8 mouse cellular contexts compared by ENCODE assay signal in the genomic region with DNA sequence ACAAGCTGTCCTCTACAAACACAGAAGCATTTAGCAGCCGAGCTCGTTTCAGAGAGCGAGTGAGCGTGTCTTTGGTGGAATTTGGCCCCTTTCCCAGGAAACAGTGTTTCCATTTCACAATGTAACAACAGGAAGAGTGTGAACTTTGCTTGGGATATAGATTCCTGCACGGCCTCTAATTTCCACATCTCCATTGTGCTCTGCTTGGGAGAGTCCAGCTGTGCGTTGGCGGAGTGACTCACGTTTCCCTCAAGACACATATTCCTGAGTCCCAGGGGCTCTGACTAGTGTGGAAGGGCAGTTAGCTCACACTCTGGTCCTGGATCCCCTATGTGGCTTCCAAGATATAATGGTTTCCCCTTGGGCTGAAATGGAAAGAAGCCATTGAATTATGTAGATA. TPM values are rescaled to one million over a fixed set of nuclear protein-coding genes. Genes with fewer than 3 reads are reported as not detected.
A peak's percentile ranks its signal among the peaks of the same experiment; 100 is the strongest.
DNase-seq lines count a peak whose midpoint lies in the region; ATAC-seq and TF ChIP-seq lines count a peak whose summit lies in the region.

No protein-coding gene starts in this region.

- TF ChIP-seq CTCF in intestine, postnatal 0 days (IDR thresholded peaks at IDR 0.05; ENCODE audit: low read depth) = no peak

- peak overlapping the region; percentile 14; the same call in 1 of the 2 replicates for H3K27ac ChIP-seq in hindbrain, embryonic 14.5 days
- no peak overlapping the region for H3K27ac ChIP-seq in hindbrain, embryonic 13.5 days
- H3K27ac ChIP-seq in embryonic facial prominence, embryonic 15.5 days (replicated peaks) = peak overlapping the region; percentile 72
- H3K27ac ChIP-seq in intestine, postnatal 0 days (ENCODE audit: low read depth, low read length) = peak overlapping the region; percentile 54

- H3K27me3 ChIP-seq in hindbrain, embryonic 14.5 days (ENCODE audit: control insufficient read depth, insufficient read depth, low read length) = 0 out of 2 replicates have a peak, but pooled peaks cover 5% of the 10 kb centered on the region
- H3K27me3 ChIP-seq in hindbrain, embryonic 13.5 days = peaks cover 26% of the 10 kb centered on the region
- H3K27me3 ChIP-seq in embryonic facial prominence, embryonic 15.5 days = peaks cover 9% of the 10 kb centered on the region
- H3K27me3 ChIP-seq in intestine, postnatal 0 days (replicated peaks; ENCODE audit: control insufficient read depth, insufficient read depth, low read length) = no peaks in the 10 kb centered on the region

- DNase-seq in hindbrain, embryonic 14.5 days (ENCODE audit: low spot score) = peak; percentile 53
- peak; percentile 67 for DNase-seq in lung, postnatal 14 days
- no peak for DNase-seq in cerebellum, postnatal 4 days (ENCODE audit: low spot score in 2 of 2)
- no peak for DNase-seq in layer of hippocampus, postnatal 14 days (ENCODE audit: low spot score in 2 of 2)
- DNase-seq in right cerebral cortex, postnatal 4 days = no peak

- H3K4me3 ChIP-seq in hindbrain, embryonic 14.5 days (replicated peaks; ENCODE audit: low read length) = no peak overlapping the region
- H3K4me3 ChIP-seq in hindbrain, embryonic 13.5 days = no peak overlapping the region
- no peak overlapping the region for H3K4me3 ChIP-seq in embryonic facial prominence, embryonic 15.5 days (replicated peaks)
- no peak overlapping the region for H3K4me3 ChIP-seq in intestine, postnatal 0 days (ENCODE audit: low read depth, low read length)

- H3K9me3 ChIP-seq in hindbrain, embryonic 14.5 days (ENCODE audit: control insufficient read depth, low read length) = no peaks in the 10 kb centered on the region
- no peaks in the 10 kb centered on the region for H3K9me3 ChIP-seq in hindbrain, embryonic 13.5 days
- H3K9me3 ChIP-seq in embryonic facial prominence, embryonic 15.5 days (replicated peaks) = no peaks in the 10 kb centered on the region
- H3K9me3 ChIP-seq in intestine, postnatal 0 days (ENCODE audit: control insufficient read depth) = no peaks in the 10 kb centered on the region

- no peaks in the 10 kb centered on the region for H3K4me1 ChIP-seq in hindbrain, embryonic 14.5 days (replicated peaks; ENCODE audit: control insufficient read depth, insufficient read depth, low read length)
- H3K4me1 ChIP-seq in hindbrain, embryonic 13.5 days (replicated peaks) = peaks cover 7% of the 10 kb centered on the region
- H3K4me1 ChIP-seq in embryonic facial prominence, embryonic 15.5 days = peaks cover 25% of the 10 kb centered on the region; the same call in 1 of the 2 replicates
- H3K4me1 ChIP-seq in intestine, postnatal 0 days (replicated peaks; ENCODE audit: control insufficient read depth, insufficient read depth, low read length) = no peaks in the 10 kb centered on the region

- no peak for ATAC-seq in hindbrain, embryonic 14.5 days (ENCODE audit: low FRiP score)
- no peak for ATAC-seq in hindbrain, embryonic 13.5 days (ENCODE audit: low FRiP score)
- peak; percentile 69 for ATAC-seq in embryonic facial prominence, embryonic 15.5 days (ENCODE audit: insufficient number of reproducible peaks, low FRiP score, low TSS enrichment, low read depth)
- ATAC-seq in intestine, postnatal 0 days = peak; percentile 63

- 62% methylated on average over 8 of the region's 8 CpGs for WGBS in hindbrain, embryonic 14.5 days
- 63% methylated on average over 8 of the region's 8 CpGs for WGBS in hindbrain, embryonic 13.5 days
- WGBS in embryonic facial prominence, embryonic 15.5 days = 35% methylated on average over 8 of the region's 8 CpGs
- WGBS in intestine, postnatal 0 days = 14% methylated on average over 8 of the region's 8 CpGs

- H3K4me2 ChIP-seq in hindbrain, embryonic 14.5 days (replicated peaks) = no peak overlapping the region
- no peak overlapping the region for H3K4me2 ChIP-seq in hindbrain, embryonic 13.5 days
- no peak overlapping the region for H3K4me2 ChIP-seq in embryonic facial prominence, embryonic 15.5 days (replicated peaks)
- peak overlapping the region; percentile 1; the same call in 1 of the 2 replicates for H3K4me2 ChIP-seq in intestine, postnatal 0 days (replicated peaks; ENCODE audit: low read depth)

- H3K36me3 ChIP-seq in hindbrain, embryonic 14.5 days (replicated peaks; ENCODE audit: control insufficient read depth, insufficient read depth) = no peaks in the 10 kb centered on the region
- H3K36me3 ChIP-seq in hindbrain, embryonic 13.5 days = no peaks in the 10 kb centered on the region
- H3K36me3 ChIP-seq in embryonic facial prominence, embryonic 15.5 days = no peaks in the 10 kb centered on the region
- no peaks in the 10 kb centered on the region for H3K36me3 ChIP-seq in intestine, postnatal 0 days (ENCODE audit: control insufficient read depth, insufficient read depth)

- H3K9ac ChIP-seq in hindbrain, embryonic 14.5 days = no peak overlapping the region
- no peak overlapping the region for H3K9ac ChIP-seq in hindbrain, embryonic 13.5 days
- no peak overlapping the region for H3K9ac ChIP-seq in embryonic facial prominence, embryonic 15.5 days
- no peak overlapping the region for H3K9ac ChIP-seq in intestine, postnatal 0 days (ENCODE audit: low read depth, low read length)

RNA-seq across cellular contexts. Expression of gene Cavin1, which starts 9.2 kb away (rescaled TPM):
- 20.1 and 21.1 TPM in 2 replicates for polyA plus RNA-seq in hindbrain, embryonic 14.5 days (2014; fragmentation: Nextera tagmentation; extraction: Ambion mirVana)
- 42.0 and 43.9 TPM in 2 replicates for polyA plus RNA-seq in hindbrain, embryonic 13.5 days (2015; fragmentation: Nextera tagmentation; extraction: Ambion mirVana)
- 330 and 343 TPM in 2 replicates for polyA plus RNA-seq in embryonic facial prominence, embryonic 15.5 days (2015; fragmentation: Nextera tagmentation; extraction: Ambion mirVana)
- 191 and 207 TPM in 2 replicates for polyA plus RNA-seq in intestine, postnatal 0 days (2015; fragmentation: Nextera tagmentation; extraction: Ambion mirVana)
- 10 to 100 TPM; 16.3 to 21.5 TPM for total RNA-seq in layer of hippocampus, postnatal 14 days (2021)

RNA-seq across cellular contexts. Expression of gene Atp6v0a1, which starts 29.4 kb away (rescaled TPM):
- 143 and 152 TPM in 2 replicates for polyA plus RNA-seq in hindbrain, embryonic 14.5 days (2014; fragmentation: Nextera tagmentation; extraction: Ambion mirVana)
- polyA plus RNA-seq in hindbrain, embryonic 13.5 days (2015; fragmentation: Nextera tagmentation; extraction: Ambion mirVana) = 108 and 110 TPM in 2 replicates
- polyA plus RNA-seq in embryonic facial prominence, embryonic 15.5 days (2015; fragmentation: Nextera tagmentation; extraction: Ambion mirVana) = 36.8 and 40.3 TPM in 2 replicates
- 62.1 and 67.2 TPM in 2 replicates for polyA plus RNA-seq in intestine, postnatal 0 days (2015; fragmentation: Nextera tagmentation; extraction: Ambion mirVana)
- 100 to 1,000 TPM; 451 to 457 TPM for total RNA-seq in layer of hippocampus, postnatal 14 days (2021)

RNA-seq across cellular contexts. Expression of gene Stat3, which starts 40.5 kb away (rescaled TPM):
- polyA plus RNA-seq in hindbrain, embryonic 14.5 days (2014; fragmentation: Nextera tagmentation; extraction: Ambion mirVana) = 49.1 and 50.6 TPM in 2 replicates
- 51.5 and 53.3 TPM in 2 replicates for polyA plus RNA-seq in hindbrain, embryonic 13.5 days (2015; fragmentation: Nextera tagmentation; extraction: Ambion mirVana)
- 75.6 and 79.3 TPM in 2 replicates for polyA plus RNA-seq in embryonic facial prominence, embryonic 15.5 days (2015; fragmentation: Nextera tagmentation; extraction: Ambion mirVana)
- 61.2 and 68.6 TPM in 2 replicates for polyA plus RNA-seq in intestine, postnatal 0 days (2015; fragmentation: Nextera tagmentation; extraction: Ambion mirVana)
- 10 to 100 TPM; 34.9 to 36.4 TPM for total RNA-seq in layer of hippocampus, postnatal 14 days (2021)

Comparison
In these comparisons a context has a peak if more than half of its experiments do, and no peak if none do; other contexts are left out.
1. ATAC-seq: peak in embryonic facial prominence, embryonic 15.5 days (single experiment) and intestine, postnatal 0 days (single experiment); none in hindbrain, embryonic 14.5 days (single experiment) and hindbrain, embryonic 13.5 days (single experiment).
2. DNase-seq: peak in hindbrain, embryonic 14.5 days (single experiment) and lung, postnatal 14 days (single experiment); none in cerebellum, postnatal 4 days (0 of 2), layer of hippocampus, postnatal 14 days (0 of 2) and right cerebral cortex, postnatal 4 days (single experiment).